In genomic region chr11:19468803-19469202, GRCm38 (mm10) we compare ENCODE assay signal across 17 mouse cellular contexts.
"Had no signal": no experiment of that assay in that cellular context is flagged by ENCODE, and none has a peak within 500 bp of the region (broad histone marks: within the 10 kb centered on the region; RNA-seq: fewer than 3 reads in every experiment).

No protein-coding gene starts in this region.

- H3K4me2 ChIP-seq: lung, embryonic 15.5 days; midbrain, embryonic 11.5 days; midbrain, embryonic 13.5 days; midbrain, embryonic 15.5 days; neural tube, embryonic 12.5 days; stomach, embryonic 15.5 days had no signal

- H3K4me3 ChIP-seq: lung, embryonic 15.5 days; megakaryocyte, embryonic 14.5 days; midbrain, embryonic 13.5 days; midbrain, embryonic 15.5 days; neural tube, embryonic 12.5 days; stomach, embryonic 15.5 days had no signal

- H3K36me3 ChIP-seq: lung, embryonic 15.5 days; midbrain, embryonic 13.5 days; midbrain, embryonic 15.5 days; neural tube, embryonic 12.5 days; stomach, embryonic 15.5 days had no signal

- H3K4me1 ChIP-seq: lung, embryonic 15.5 days; megakaryocyte, embryonic 14.5 days; neural tube, embryonic 12.5 days; stomach, embryonic 15.5 days had no signal

- H3K9me3 ChIP-seq: lung, embryonic 15.5 days; midbrain, embryonic 13.5 days; midbrain, embryonic 15.5 days; neural tube, embryonic 12.5 days; stomach, embryonic 15.5 days had no signal

- ATAC-seq: lung, postnatal 0 days; midbrain, embryonic 13.5 days; midbrain, embryonic 15.5 days had no signal

- H3K9ac ChIP-seq: lung, embryonic 15.5 days; midbrain, embryonic 13.5 days; midbrain, embryonic 15.5 days; neural tube, embryonic 12.5 days; stomach, embryonic 15.5 days had no signal

- H3K27ac ChIP-seq: lung, embryonic 15.5 days; macrophage; midbrain, embryonic 13.5 days; midbrain, embryonic 15.5 days; neural tube, embryonic 12.5 days; stomach, embryonic 15.5 days; stomach, postnatal 0 days had no signal

- DNase-seq: lung, adult 2 months; lung, postnatal 14 days; lung, postnatal 36 days; right cerebral cortex, postnatal 14 days; thymus, adult 2 months; thymus, postnatal 25 days; thymus, postnatal 4 days had no signal

- H3K27me3 ChIP-seq: lung, embryonic 15.5 days; megakaryocyte, embryonic 14.5 days; midbrain, embryonic 13.5 days; midbrain, embryonic 15.5 days; neural tube, embryonic 12.5 days; stomach, embryonic 15.5 days had no signal
